23 mouse cellular contexts compared by ENCODE assay signal in the genomic region with DNA sequence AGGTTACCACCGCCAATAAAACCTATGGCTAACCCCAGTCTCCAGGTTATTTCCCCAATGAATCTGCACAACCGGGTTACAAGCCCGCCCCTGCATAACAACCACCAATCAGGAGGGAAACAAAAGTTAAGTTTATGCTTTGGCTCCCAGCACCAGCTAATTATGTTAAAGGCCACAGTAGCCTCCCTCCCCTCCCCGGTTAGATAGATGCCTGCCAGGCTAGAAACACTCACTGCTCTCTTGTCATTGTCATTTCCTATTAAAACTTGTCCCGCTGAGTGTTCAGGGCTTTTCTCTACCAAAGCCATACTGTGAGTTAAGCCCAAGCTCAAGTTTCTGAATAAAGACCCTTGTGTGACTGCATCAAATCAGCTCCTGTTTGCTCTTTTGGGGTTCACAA.
DNase-seq lines count a peak whose midpoint lies in the region; ATAC-seq and TF ChIP-seq lines count a peak whose summit lies in the region.
"Had no signal": no experiment of that assay in that cellular context is flagged by ENCODE, and none has a peak within 500 bp of the region (broad histone marks: within the 10 kb centered on the region; RNA-seq: fewer than 3 reads in every experiment).

No protein-coding gene starts in this region.

- WGBS in forebrain, embryonic 10.5 days: 23% methylated on average over 5 of the region's 5 CpGs
- 9% methylated on average over 5 of the region's 5 CpGs for WGBS in forebrain, postnatal 0 days
- 25% methylated on average over 5 of the region's 5 CpGs for WGBS in midbrain, embryonic 15.5 days
- WGBS in midbrain, postnatal 0 days: 31% methylated on average over 5 of the region's 5 CpGs
- 25% methylated on average over 5 of the region's 5 CpGs for WGBS in forebrain, embryonic 11.5 days
- WGBS in forebrain, embryonic 15.5 days: 14% methylated on average over 5 of the region's 5 CpGs

- DNase-seq in forebrain, embryonic 10.5 days (ENCODE audit: extremely low spot score, low spot score): peak; percentile 40
- DNase-seq in forebrain, postnatal 0 days: no peak
- DNase-seq in midbrain, postnatal 0 days (ENCODE audit: low spot score): no peak
- peak; percentile 54 for DNase-seq in forebrain, embryonic 11.5 days (ENCODE audit: low spot score)
- no peak for DNase-seq in heart, postnatal 14 days
- DNase-seq in cerebellum, adult 8-10 months: no peak
- DNase-seq: adrenal gland, postnatal 36 days; cerebellum, adult 11-12 months; cerebellum, adult 9-11 months; cerebellum, postnatal 36 days; heart, adult 18-20 months; heart, postnatal 10 days; kidney, adult 2 months had no signal

- no peaks in the 10 kb centered on the region for H3K9me3 ChIP-seq in forebrain, embryonic 10.5 days
- no peaks in the 10 kb centered on the region for H3K9me3 ChIP-seq in forebrain, postnatal 0 days (ENCODE audit: low read length)
- H3K9me3 ChIP-seq in midbrain, embryonic 15.5 days: no peaks in the 10 kb centered on the region
- no peaks in the 10 kb centered on the region for H3K9me3 ChIP-seq in midbrain, postnatal 0 days (ENCODE audit: low read length)
- no peaks in the 10 kb centered on the region for H3K9me3 ChIP-seq in forebrain, embryonic 11.5 days (ENCODE audit: control insufficient read depth, low read length)
- H3K9me3 ChIP-seq in forebrain, embryonic 15.5 days: no peaks in the 10 kb centered on the region
- H3K9me3 ChIP-seq: embryonic facial prominence, embryonic 12.5 days; heart, embryonic 10.5 days; hindbrain, embryonic 10.5 days; intestine, embryonic 15.5 days had no signal

- no peak overlapping the region for H3K4me2 ChIP-seq in forebrain, postnatal 0 days (ENCODE audit: low read depth)
- no peak overlapping the region for H3K4me2 ChIP-seq in midbrain, embryonic 15.5 days
- no peak overlapping the region for H3K4me2 ChIP-seq in midbrain, postnatal 0 days (ENCODE audit: low read depth, low read length, poor library complexity, severe bottlenecking)
- H3K4me2 ChIP-seq in forebrain, embryonic 11.5 days (ENCODE audit: low read depth, low read length, severe bottlenecking): no peak overlapping the region
- no peak overlapping the region for H3K4me2 ChIP-seq in forebrain, embryonic 15.5 days (replicated peaks)
- H3K4me2 ChIP-seq: embryonic facial prominence, embryonic 12.5 days; hindbrain, embryonic 14.5 days; intestine, embryonic 15.5 days had no signal

- H3K27ac ChIP-seq in forebrain, embryonic 10.5 days: no peak overlapping the region
- H3K27ac ChIP-seq in forebrain, postnatal 0 days (ENCODE audit: low read depth, low read length): no peak overlapping the region
- H3K27ac ChIP-seq in midbrain, embryonic 15.5 days: no peak overlapping the region
- H3K27ac ChIP-seq in midbrain, postnatal 0 days (ENCODE audit: low read depth, low read length): no peak overlapping the region
- no peak overlapping the region for H3K27ac ChIP-seq in forebrain, embryonic 11.5 days (ENCODE audit: low read depth, low read length)
- H3K27ac ChIP-seq in forebrain, embryonic 15.5 days (replicated peaks): no peak overlapping the region
- H3K27ac ChIP-seq: embryonic facial prominence, embryonic 12.5 days; heart, embryonic 10.5 days; hindbrain, embryonic 10.5 days; hindbrain, embryonic 14.5 days; intestine, embryonic 15.5 days had no signal

- H3K27me3 ChIP-seq in forebrain, embryonic 10.5 days (ENCODE audit: poor library complexity, severe bottlenecking): peaks cover 46% of the 10 kb centered on the region
- H3K27me3 ChIP-seq in forebrain, postnatal 0 days (ENCODE audit: insufficient read depth, low read length): no peaks in the 10 kb centered on the region
- no peaks in the 10 kb centered on the region for H3K27me3 ChIP-seq in midbrain, embryonic 15.5 days (replicated peaks)
- no peaks in the 10 kb centered on the region for H3K27me3 ChIP-seq in midbrain, postnatal 0 days (ENCODE audit: insufficient read depth, low read length)
- no peaks in the 10 kb centered on the region; the same call in 1 of the 2 replicates for H3K27me3 ChIP-seq in forebrain, embryonic 11.5 days (ENCODE audit: control insufficient read depth, insufficient read depth, low read length)
- H3K27me3 ChIP-seq in forebrain, embryonic 15.5 days: no peaks in the 10 kb centered on the region
- H3K27me3 ChIP-seq: CH12.LX; embryonic facial prominence, embryonic 12.5 days; intestine, embryonic 15.5 days had no signal

- H3K4me1 ChIP-seq in forebrain, embryonic 10.5 days: peaks cover 19% of the 10 kb centered on the region
- no peaks in the 10 kb centered on the region for H3K4me1 ChIP-seq in forebrain, postnatal 0 days (ENCODE audit: insufficient read depth)
- H3K4me1 ChIP-seq in midbrain, embryonic 15.5 days: peaks cover 3% of the 10 kb centered on the region; the same call in 1 of the 2 replicates
- no peaks in the 10 kb centered on the region for H3K4me1 ChIP-seq in midbrain, postnatal 0 days (ENCODE audit: insufficient read depth, low read length)
- H3K4me1 ChIP-seq in forebrain, embryonic 11.5 days (replicated peaks; ENCODE audit: control insufficient read depth, insufficient read depth, low read length): no peaks in the 10 kb centered on the region
- H3K4me1 ChIP-seq in forebrain, embryonic 15.5 days: peaks cover 9% of the 10 kb centered on the region
- H3K4me1 ChIP-seq: intestine, embryonic 15.5 days had no signal

- TF ChIP-seq CTCF in forebrain, postnatal 0 days (IDR thresholded peaks at IDR 0.05; ENCODE audit: low read depth): no peak
- no peak for TF ChIP-seq CTCF in midbrain, postnatal 0 days (IDR thresholded peaks at IDR 0.05)

- H3K4me3 ChIP-seq in forebrain, embryonic 10.5 days: no peak overlapping the region
- no peak overlapping the region for H3K4me3 ChIP-seq in forebrain, postnatal 0 days (ENCODE audit: low read depth, low read length)
- H3K4me3 ChIP-seq in midbrain, embryonic 15.5 days: no peak overlapping the region
- no peak overlapping the region for H3K4me3 ChIP-seq in midbrain, postnatal 0 days (ENCODE audit: low read depth, low read length)
- no peak overlapping the region for H3K4me3 ChIP-seq in forebrain, embryonic 11.5 days (ENCODE audit: low read depth, low read length)
- H3K4me3 ChIP-seq in forebrain, embryonic 15.5 days: no peak overlapping the region
- H3K4me3 ChIP-seq: embryonic facial prominence, embryonic 12.5 days; heart, embryonic 10.5 days; hindbrain, embryonic 10.5 days; intestine, embryonic 15.5 days had no signal

- no peak overlapping the region for H3K9ac ChIP-seq in forebrain, postnatal 0 days
- no peak overlapping the region for H3K9ac ChIP-seq in midbrain, embryonic 15.5 days
- H3K9ac ChIP-seq in midbrain, postnatal 0 days (replicated peaks; ENCODE audit: low read length, poor library complexity, severe bottlenecking): no peak overlapping the region
- no peak overlapping the region for H3K9ac ChIP-seq in forebrain, embryonic 11.5 days (ENCODE audit: low read length)
- no peak overlapping the region for H3K9ac ChIP-seq in forebrain, embryonic 15.5 days (replicated peaks)
- H3K9ac ChIP-seq: embryonic facial prominence, embryonic 12.5 days; hindbrain, embryonic 14.5 days; intestine, embryonic 15.5 days had no signal

- intact Hi-C loops in heart, postnatal 14 days (cut with DNase I): no loop called here

- H3K36me3 ChIP-seq in forebrain, embryonic 10.5 days (replicated peaks): no peaks in the 10 kb centered on the region
- H3K36me3 ChIP-seq in forebrain, postnatal 0 days (ENCODE audit: insufficient read depth): no peaks in the 10 kb centered on the region
- H3K36me3 ChIP-seq in midbrain, embryonic 15.5 days (replicated peaks): no peaks in the 10 kb centered on the region
- H3K36me3 ChIP-seq in midbrain, postnatal 0 days (ENCODE audit: insufficient read depth, low read length): no peaks in the 10 kb centered on the region
- no peaks in the 10 kb centered on the region for H3K36me3 ChIP-seq in forebrain, embryonic 11.5 days (ENCODE audit: control insufficient read depth, insufficient read depth, low read length)
- H3K36me3 ChIP-seq in forebrain, embryonic 15.5 days: no peaks in the 10 kb centered on the region
- H3K36me3 ChIP-seq: embryonic facial prominence, embryonic 12.5 days; heart, embryonic 10.5 days; hindbrain, embryonic 10.5 days; intestine, embryonic 15.5 days had no signal

- ATAC-seq in forebrain, postnatal 0 days: no peak
- 0 out of 2 replicates have a peak, but pooled peaks have one; percentile 45 for ATAC-seq in midbrain, embryonic 15.5 days (replicated peaks)
- ATAC-seq in midbrain, postnatal 0 days (ENCODE audit: low FRiP score): no peak
- peak; percentile 78 for ATAC-seq in forebrain, embryonic 11.5 days (replicated peaks; ENCODE audit: low FRiP score)
- peak; percentile 64 for ATAC-seq in forebrain, embryonic 15.5 days (replicated peaks)
- ATAC-seq: activated CD4-positive, CD25-positive, alpha-beta regulatory T cell, adult 4 months; intestine, embryonic 15.5 days; Patski had no signal

Comparison
In these comparisons a context has a peak if more than half of its experiments do, and no peak if none do; other contexts are left out.
1. DNase-seq: peak in forebrain, embryonic 10.5 days (single experiment) and forebrain, embryonic 11.5 days (single experiment); none in forebrain, postnatal 0 days (single experiment), midbrain, postnatal 0 days (single experiment), heart, postnatal 14 days (0 of 2) and cerebellum, adult 8-10 months (single experiment).
2. ATAC-seq: peak in midbrain, embryonic 15.5 days (single experiment), forebrain, embryonic 11.5 days (single experiment) and forebrain, embryonic 15.5 days (single experiment); none in forebrain, postnatal 0 days (single experiment) and midbrain, postnatal 0 days (single experiment).